Mouse (Mus musculus): ENCODE results near the gene 9330161L09Rik. TPM values are rescaled to one million over a fixed set of nuclear protein-coding genes. Genes with fewer than 3 reads are reported as not detected.

The 9330161L09Rik gene
- total RNA-seq, 2 experiments from 2014 or later, result 3.0 to 3.9 TPM

- DNase-seq (ENCODE audit: low spot score in 2 of 2), result no peak
These were observed 17.6 kb downstream of the 9330161L09Rik start for GRCm38 (mm10) chr12:103389982-103390381.

- DNase-seq (ENCODE audit: low spot score in 2 of 2), result no peak
These were observed 18.3 kb downstream of the 9330161L09Rik start for GRCm38 (mm10) chr12:103389348-103389727.

GRCm38 (mm10) chr12:103388505-103389347 is 18.9 kb downstream of the 9330161L09Rik start, which contains the start of gene Otub2:
Gene Otub2, plus strand, starts transcription at chr12:103388682.
- peak; percentile 97 to 99 for DNase-seq (ENCODE audit: low spot score in 2 of 2)

GRCm38 (mm10) chr12:103380226-103380625 is 27.4 kb downstream of the 9330161L09Rik start:
- DNase-seq (ENCODE audit: low spot score in 2 of 2), result no peak

GRCm38 (mm10) chr12:103376774-103377173 is 30.8 kb downstream of the 9330161L09Rik start:
- peak; percentile 46 to 70 for DNase-seq (ENCODE audit: low spot score in 2 of 2)

GRCm38 (mm10) chr12:103376124-103376523 is 31.5 kb downstream of the 9330161L09Rik start:
- peak; percentile 68 to 77 for DNase-seq (ENCODE audit: low spot score in 2 of 2)

GRCm38 (mm10) chr12:103373530-103374236 is 33.9 kb downstream of the 9330161L09Rik start:
- no peak for DNase-seq (ENCODE audit: low spot score in 2 of 2)

- peak; percentile 57 to 72 for DNase-seq (ENCODE audit: low spot score in 2 of 2)
These were observed 35.9 kb downstream of the 9330161L09Rik start for GRCm38 (mm10) chr12:103371711-103372110.

- no peak for DNase-seq (ENCODE audit: low spot score in 2 of 2)
These were observed 36.8 kb downstream of the 9330161L09Rik start for GRCm38 (mm10) chr12:103370861-103371260.

- no peak for DNase-seq (ENCODE audit: low spot score in 2 of 2)
These were observed 38.8 kb downstream of the 9330161L09Rik start for GRCm38 (mm10) chr12:103368777-103369176.

- DNase-seq (ENCODE audit: low spot score in 2 of 2), result no peak
These were observed 39.3 kb downstream of the 9330161L09Rik start for GRCm38 (mm10) chr12:103368326-103368669.

- DNase-seq (ENCODE audit: low spot score in 2 of 2), result peak; percentile 73 to 81
These were observed 39.8 kb downstream of the 9330161L09Rik start for GRCm38 (mm10) chr12:103367620-103368325.

- DNase-seq (ENCODE audit: low spot score in 2 of 2), result no peak
These were observed 40.4 kb downstream of the 9330161L09Rik start for GRCm38 (mm10) chr12:103367171-103367570.

- no peak for DNase-seq (ENCODE audit: low spot score in 2 of 2)
These were observed 45.3 kb downstream of the 9330161L09Rik start for GRCm38 (mm10) chr12:103362336-103362735.

GRCm38 (mm10) chr12:103361539-103362307 is 45.9 kb downstream of the 9330161L09Rik start:
- DNase-seq (ENCODE audit: low spot score in 2 of 2), result no peak

GRCm38 (mm10) chr12:103360812-103361211 is 46.8 kb downstream of the 9330161L09Rik start:
- DNase-seq (ENCODE audit: low spot score in 2 of 2), result no peak

- peak in 1 of 2 experiments; percentile 38 for DNase-seq (ENCODE audit: low spot score in 2 of 2)
These were observed 48.4 kb downstream of the 9330161L09Rik start for GRCm38 (mm10) chr12:103358951-103359801.

GRCm38 (mm10) chr12:103358216-103358615 is 49.4 kb downstream of the 9330161L09Rik start:
- peak in 1 of 2 experiments; percentile 46 for DNase-seq (ENCODE audit: low spot score in 2 of 2)

Data from left cerebral cortex, adult 18-20 months (tissue).